Mouse (Mus musculus) heart, adult 8-10 months (tissue): Measurements from ENCODE around the gene Sorcs1. TPM values are rescaled to one million over a fixed set of nuclear protein-coding genes. Genes with fewer than 3 reads are reported as not detected.

Experiments used
- DNase-seq: peaks from one replicate; pipeline ENCODE4 v3.0.0; 2022; ENCODE audit warnings: low spot score
- total RNA-seq, 4 experiments: library from RNA; stranded (reverse); gene quantifications; 2 replicates each; pipeline ENCODE4 v1.2.4; 2022

Gene Sorcs1
- total RNA-seq, 4 experiments from 2014 or later, result 0.06 to 0.25 (median 0.14) TPM

- DNase-seq, result no peak
Observed at GRCm38 (mm10) chr19:50566306-50566705, 112.1 kb downstream of the Sorcs1 start.

- DNase-seq, result no peak
Observed at GRCm38 (mm10) chr19:50558771-50559170, 119.7 kb downstream of the Sorcs1 start.

GRCm38 (mm10) chr19:50534031-50534430 lies 144.4 kb downstream of the Sorcs1 start:
- DNase-seq, result no peak

GRCm38 (mm10) chr19:50527835-50528234 lies 150.6 kb downstream of the Sorcs1 start:
- DNase-seq, result no peak

GRCm38 (mm10) chr19:50526094-50526493 lies 152.4 kb downstream of the Sorcs1 start:
- no peak for DNase-seq

- DNase-seq, result no peak
Observed at GRCm38 (mm10) chr19:50521943-50522342, 156.5 kb downstream of the Sorcs1 start.

- DNase-seq, result no peak
Observed at GRCm38 (mm10) chr19:50515059-50515673, 163.3 kb downstream of the Sorcs1 start.

GRCm38 (mm10) chr19:50514309-50514830 lies 164.1 kb downstream of the Sorcs1 start:
- no peak for DNase-seq

- no peak for DNase-seq
Observed at GRCm38 (mm10) chr19:50502816-50503215, 175.6 kb downstream of the Sorcs1 start.

- DNase-seq, result no peak
Observed at GRCm38 (mm10) chr19:50491121-50491520, 187.3 kb downstream of the Sorcs1 start.

GRCm38 (mm10) chr19:50490721-50491120 lies 187.7 kb downstream of the Sorcs1 start:
- no peak for DNase-seq

GRCm38 (mm10) chr19:50489786-50490185 lies 188.7 kb downstream of the Sorcs1 start:
- no peak for DNase-seq

GRCm38 (mm10) chr19:50488421-50488820 lies 190.0 kb downstream of the Sorcs1 start:
- no peak for DNase-seq

- DNase-seq, result no peak
Observed at GRCm38 (mm10) chr19:50487768-50488167, 190.7 kb downstream of the Sorcs1 start.

- DNase-seq, result no peak
Observed at GRCm38 (mm10) chr19:50486345-50486744, 192.1 kb downstream of the Sorcs1 start.

- DNase-seq, result no peak
Observed at GRCm38 (mm10) chr19:50476774-50477173, 201.7 kb downstream of the Sorcs1 start.

- no peak for DNase-seq
Observed at GRCm38 (mm10) chr19:50468592-50468991, 209.9 kb downstream of the Sorcs1 start.

GRCm38 (mm10) chr19:50464811-50465210 lies 213.6 kb downstream of the Sorcs1 start:
- no peak for DNase-seq

GRCm38 (mm10) chr19:50458581-50458980 lies 219.9 kb downstream of the Sorcs1 start:
- no peak for DNase-seq

GRCm38 (mm10) chr19:50457275-50457892 lies 221.1 kb downstream of the Sorcs1 start:
- DNase-seq, result no peak

- no peak for DNase-seq
Observed at GRCm38 (mm10) chr19:50441099-50441498, 237.3 kb downstream of the Sorcs1 start.

GRCm38 (mm10) chr19:50440246-50440910 lies 238.1 kb downstream of the Sorcs1 start:
- DNase-seq, result no peak

GRCm38 (mm10) chr19:50439464-50439881 lies 239.0 kb downstream of the Sorcs1 start:
- DNase-seq, result no peak
